Mouse (Mus musculus) urinary bladder, postnatal 0 days (tissue): ENCODE results near the gene Gm7347. TPM values are rescaled to one million over a fixed set of nuclear protein-coding genes. Genes with fewer than 3 reads are reported as not detected.

Source experiments
- polyA plus RNA-seq: library from polyadenylated mRNA; unstranded; fragments of >200 nt; fragmentation: Nextera tagmentation; extraction: Ambion mirVana; gene quantifications from 2 replicates; pipeline ENCODE4 v1.2.1, GENCODE M21; 2015

The Gm7347 gene
- 0.06 and 0.27 TPM in 2 replicates for polyA plus RNA-seq

DNA sequence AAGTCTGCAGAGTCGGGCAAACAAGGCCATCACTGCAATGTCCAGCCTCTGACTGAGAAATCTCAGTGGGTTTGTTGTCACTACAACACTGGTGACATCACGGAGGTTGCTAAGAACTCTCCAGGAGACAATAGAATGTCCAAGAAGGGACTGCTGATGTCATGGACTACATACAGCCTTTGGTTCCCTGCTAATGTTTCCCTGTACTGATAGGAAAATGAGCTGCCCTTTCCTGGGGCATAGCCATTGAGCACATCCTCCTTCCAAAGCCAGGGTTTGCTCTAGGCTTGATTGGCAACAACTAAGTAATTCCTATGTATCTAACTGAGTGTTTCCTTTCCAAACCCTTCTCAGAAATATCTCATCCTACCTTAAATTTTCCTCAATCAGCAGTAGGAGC, at the start of gene Gm7347:
Gene Gm7347, minus strand, starts transcription at position 101 of the 400 bp plus-strand sequence.

DNA sequence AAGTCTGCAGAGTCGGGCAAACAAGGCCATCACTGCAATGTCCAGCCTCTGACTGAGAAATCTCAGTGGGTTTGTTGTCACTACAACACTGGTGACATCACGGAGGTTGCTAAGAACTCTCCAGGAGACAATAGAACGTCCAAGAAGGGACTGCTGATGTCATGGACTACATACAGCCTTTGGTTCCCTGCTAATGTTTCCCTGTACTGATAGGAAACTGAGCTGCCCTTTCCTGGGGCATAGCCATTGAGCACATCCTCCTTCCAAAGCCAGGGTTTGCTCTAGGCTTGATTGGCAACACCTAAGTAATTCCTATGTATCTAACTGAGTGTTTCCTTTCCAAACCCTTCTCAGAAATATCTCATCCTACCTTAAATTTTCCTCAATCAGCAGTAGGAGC, 46.9 kb upstream of the Gm7347 start, which contains the start of gene 5031410I06Rik:
Gene 5031410I06Rik, minus strand, starts transcription at position 101 of the 400 bp plus-strand sequence.

DNA sequence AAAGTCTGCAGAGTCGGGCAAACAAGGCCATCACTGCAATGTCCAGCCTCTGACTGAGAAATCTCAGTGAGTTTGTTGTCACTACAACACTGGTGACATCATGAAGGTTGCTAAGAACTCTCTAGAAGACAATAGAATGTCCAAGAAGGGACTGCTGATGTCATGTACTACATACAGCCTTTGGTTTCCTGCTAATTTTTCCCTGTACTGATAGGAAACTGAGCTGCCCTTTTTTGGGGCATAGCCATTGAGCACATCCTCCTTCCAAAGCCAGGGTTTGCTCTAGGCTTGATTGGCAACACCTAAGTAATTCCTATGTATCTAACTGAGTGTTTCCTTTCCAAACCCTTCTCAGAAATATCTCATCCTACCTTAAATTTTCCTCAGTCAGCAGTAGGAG, 30.8 kb upstream of the Gm7347 start, which contains the start of gene Gm10471:
Gene Gm10471, minus strand, starts transcription at position 101 of the 400 bp plus-strand sequence.

DNA sequence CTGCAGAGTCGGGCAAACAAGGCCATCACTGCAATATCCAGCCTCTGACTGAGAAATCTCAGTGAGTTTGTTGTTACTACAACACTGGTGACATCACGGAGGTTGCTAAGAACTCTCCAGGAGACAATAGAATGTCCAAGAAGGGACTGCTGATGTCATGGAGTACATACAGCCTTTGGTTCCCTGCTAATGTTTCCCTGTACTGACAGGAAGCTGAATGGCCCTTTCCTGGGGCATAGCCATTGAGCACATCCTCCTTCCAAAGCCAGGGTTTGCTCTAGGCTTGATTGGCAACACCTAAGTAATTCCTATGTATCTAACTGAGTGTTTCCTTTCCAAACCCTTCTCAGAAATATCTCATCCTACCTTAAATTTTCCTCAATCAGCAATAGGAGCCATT, 18.9 kb downstream of the Gm7347 start, which contains the start of gene Speer4a:
Gene Speer4a, minus strand, starts transcription at position 101 of the 400 bp plus-strand sequence.

DNA sequence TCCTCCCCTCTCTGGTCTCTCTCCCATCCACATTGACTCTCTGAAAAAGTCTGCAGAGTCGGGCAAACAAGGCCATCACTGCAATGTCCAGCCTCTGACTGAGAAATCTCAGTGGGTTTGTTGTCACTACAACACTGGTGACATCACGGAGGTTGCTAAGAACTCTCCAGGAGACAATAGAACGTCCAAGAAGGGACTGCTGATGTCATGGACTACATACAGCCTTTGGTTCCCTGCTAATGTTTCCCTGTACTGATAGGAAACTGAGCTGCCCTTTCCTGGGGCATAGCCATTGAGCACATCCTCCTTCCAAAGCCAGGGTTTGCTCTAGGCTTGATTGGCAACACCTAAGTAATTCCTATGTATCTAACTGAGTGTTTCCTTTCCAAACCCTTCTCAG, 35.6 kb downstream of the Gm7347 start, which contains the start of gene Gm5862:
Gene Gm5862, minus strand, starts transcription at position 101 of the 400 bp plus-strand sequence.

DNA sequence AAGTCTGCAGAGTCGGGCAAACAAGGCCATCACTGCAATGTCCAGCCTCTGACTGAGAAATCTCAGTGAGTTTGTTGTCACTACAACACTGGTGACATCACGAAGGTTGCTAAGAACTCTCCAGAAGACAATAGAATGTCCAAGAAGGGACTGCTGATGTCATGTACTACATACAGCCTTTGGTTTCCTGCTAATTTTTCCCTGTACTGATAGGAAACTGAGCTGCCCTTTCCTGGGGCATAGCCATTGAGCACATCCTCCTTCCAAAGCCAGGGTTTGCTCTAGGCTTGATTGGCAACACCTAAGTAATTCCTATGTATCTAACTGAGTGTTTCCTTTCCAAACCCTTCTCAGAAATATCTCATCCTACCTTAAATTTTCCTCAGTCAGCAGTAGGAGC, 53.7 kb downstream of the Gm7347 start, which contains the start of gene Gm1979:
Gene Gm1979, minus strand, starts transcription at position 101 of the 400 bp plus-strand sequence.

Other genes with a start within 250 kb of the Gm7347 start
- gene Gm21663, start 116.2 kb downstream of the Gm7347 start, polyA plus RNA-seq: 0.16 and 0.18 TPM in 2 replicates
- gene Gm21671, start 104.2 kb downstream of the Gm7347 start, polyA plus RNA-seq: 0.11 and 0.23 TPM in 2 replicates
- gene Gm21680, start 85.9 kb downstream of the Gm7347 start, polyA plus RNA-seq: 0.06 and 0.25 TPM in 2 replicates
- gene Gm21698, start 69.9 kb downstream of the Gm7347 start, polyA plus RNA-seq: 0.12 and 0.31 TPM in 2 replicates
- gene Gm1979, start 53.8 kb downstream of the Gm7347 start, polyA plus RNA-seq: 0.12 and 0.17 TPM in 2 replicates
- 0.12 TPM in 1 of 2 replicates, not detected in the other for gene Gm5862, start 35.7 kb downstream of the Gm7347 start, polyA plus RNA-seq
- gene Speer4a, start 19.0 kb downstream of the Gm7347 start, polyA plus RNA-seq: 0.13 and 0.42 TPM in 2 replicates
- 0.06 and 0.10 TPM in 2 replicates for gene Gm10471, start 30.7 kb upstream of the Gm7347 start, polyA plus RNA-seq
- gene 5031410I06Rik, start 46.8 kb upstream of the Gm7347 start, polyA plus RNA-seq: 0.08 TPM in 1 of 2 replicates, not detected in the other
- 0.14 and 0.30 TPM in 2 replicates for gene Gm10220, start 62.8 kb upstream of the Gm7347 start, polyA plus RNA-seq
- 0.16 and 0.22 TPM in 2 replicates for gene Gm7361, start 199.1 kb upstream of the Gm7347 start, polyA plus RNA-seq